Mouse (Mus musculus) natural killer cell, adult 2 months (primary cell): ENCODE measurements around the gene Atp2a2.

Experiments
- DNase-seq, 2 experiments: peaks; one replicate each; pipeline ENCODE4 v3.0.0; 2022; ENCODE audit warnings: low spot score in 2 of 2

Gene Atp2a2

DNA sequence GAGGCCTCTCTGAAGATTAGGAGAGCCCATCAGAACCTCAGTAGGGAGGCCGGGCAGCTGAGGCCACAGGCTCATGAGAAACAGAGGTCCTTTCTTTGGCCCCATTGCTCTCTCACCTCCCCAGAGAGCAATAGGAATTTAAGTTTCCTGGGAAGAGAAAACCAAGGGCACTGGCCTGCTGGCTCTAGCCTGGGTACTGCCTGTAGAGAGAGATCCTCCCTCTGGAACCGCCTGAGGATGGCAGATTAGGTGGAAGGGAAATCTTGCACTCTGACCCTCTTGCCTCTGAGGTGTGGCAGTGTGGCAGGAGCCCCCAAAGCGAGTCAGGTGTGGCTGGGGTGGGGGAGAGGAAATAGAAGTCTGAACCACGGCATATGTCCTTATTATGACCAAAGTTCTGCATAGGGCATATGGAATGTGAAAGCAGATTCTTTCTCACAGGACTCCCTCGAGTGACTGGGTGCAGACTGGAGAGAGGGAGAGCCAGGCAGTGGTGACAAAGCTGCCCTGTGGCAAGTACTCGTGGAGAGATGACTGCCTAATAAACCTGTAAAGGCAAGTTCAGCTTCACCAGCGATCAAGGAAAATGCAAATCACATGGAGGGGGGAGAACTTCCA is 17.1 kb upstream of the Atp2a2 start:
- DNase-seq, result no peak

DNA sequence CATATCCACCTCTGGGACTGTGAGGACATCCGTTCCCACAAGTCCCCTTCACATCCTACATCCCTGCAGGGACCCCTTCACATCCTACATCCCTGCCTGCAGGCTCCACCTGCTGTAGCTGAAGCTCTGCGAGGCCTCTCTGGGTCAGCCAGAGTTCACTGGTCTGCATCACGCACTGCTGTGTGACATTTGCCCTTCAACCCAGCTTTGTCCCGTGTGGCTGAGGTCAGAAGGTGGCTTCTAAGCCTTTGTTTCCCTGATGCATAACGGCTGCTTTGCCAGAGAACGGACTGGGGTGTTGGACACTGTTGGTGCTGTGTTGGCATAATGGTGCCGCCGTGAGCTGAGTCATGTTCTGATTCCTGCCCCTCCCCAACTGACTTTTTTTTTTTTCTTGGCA is 16.2 kb upstream of the Atp2a2 start:
- no peak for DNase-seq

- no peak for DNase-seq
Measured at GRCm38 (mm10) chr5:122516901-122517300, 14.9 kb upstream of the Atp2a2 start.

- no peak for DNase-seq
Measured at GRCm38 (mm10) chr5:122516029-122516730, 14.2 kb upstream of the Atp2a2 start.

DNA sequence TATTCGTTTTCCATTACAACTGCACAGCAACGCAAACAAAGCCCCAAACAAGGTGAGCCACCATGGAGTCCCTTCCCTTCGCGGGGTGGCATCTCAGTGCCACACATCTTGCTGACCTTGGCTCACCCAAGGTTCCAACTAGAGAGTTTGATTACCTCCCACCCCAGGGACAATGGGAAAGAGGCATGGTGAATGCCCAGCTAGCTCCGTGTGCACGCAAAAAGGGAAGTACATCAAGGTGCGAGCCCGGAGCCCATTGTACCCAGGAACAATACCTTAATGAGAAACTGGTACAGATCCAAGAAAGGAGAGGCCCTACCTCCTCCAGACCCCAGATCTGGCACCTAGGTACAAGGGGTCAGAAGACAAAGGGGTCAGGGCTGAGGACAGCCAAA is 12.1 kb upstream of the Atp2a2 start:
- no peak for DNase-seq

- DNase-seq, result no peak
Measured at GRCm38 (mm10) chr5:122513421-122514126, 11.5 kb upstream of the Atp2a2 start.

- DNase-seq, result no peak
Measured at GRCm38 (mm10) chr5:122512011-122512410, 10.0 kb upstream of the Atp2a2 start.

GRCm38 (mm10) chr5:122511405-122511804 is 9.4 kb upstream of the Atp2a2 start:
- DNase-seq, result no peak

DNA sequence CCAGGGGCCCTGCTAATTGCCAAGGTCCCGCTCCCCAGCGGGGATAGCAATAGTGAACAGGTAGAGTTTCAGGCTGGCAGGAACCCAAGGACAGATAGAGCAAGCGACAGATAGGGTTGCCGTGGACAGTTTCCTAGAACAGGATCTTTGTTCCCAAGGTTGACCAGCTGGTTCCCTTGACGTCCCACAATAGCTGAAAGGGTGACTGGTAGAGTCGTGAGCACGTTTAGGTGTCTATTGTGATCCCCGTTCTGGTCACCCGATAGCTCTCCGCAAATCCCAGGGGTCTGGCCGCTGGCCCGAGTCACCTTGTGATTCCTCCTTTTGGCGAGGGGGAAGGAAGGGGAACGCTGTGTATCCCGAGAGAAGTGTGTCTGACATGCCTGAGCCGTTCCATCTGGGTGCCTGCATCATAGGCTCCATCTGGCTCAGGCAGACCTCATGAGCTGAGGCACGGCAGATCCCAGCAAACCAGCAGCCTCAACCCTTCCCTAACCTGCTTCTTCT is 8.7 kb upstream of the Atp2a2 start:
- no peak for DNase-seq

GRCm38 (mm10) chr5:122509608-122510007 is 7.6 kb upstream of the Atp2a2 start:
- DNase-seq, result no peak

DNA sequence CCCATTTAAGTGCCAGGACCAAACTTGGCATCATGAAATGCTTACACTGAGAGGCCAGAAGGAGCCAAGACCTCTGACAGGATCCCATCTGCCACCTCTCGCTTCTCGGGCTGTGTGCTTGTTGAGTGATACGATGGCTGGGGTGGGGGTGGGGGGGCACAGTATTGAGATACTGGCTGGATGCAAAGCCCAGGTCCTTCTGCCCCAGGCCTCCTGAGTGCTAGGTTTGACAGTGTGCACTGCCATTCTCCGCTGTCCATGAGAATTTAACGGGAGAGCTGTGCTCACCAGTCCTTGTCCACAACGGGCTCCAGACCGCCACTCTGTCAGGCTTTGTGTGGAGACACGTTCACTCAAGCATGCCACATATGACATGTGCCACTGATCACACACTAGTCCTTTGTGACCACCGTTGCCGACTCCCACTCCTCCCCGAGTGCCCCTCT is 6.9 kb upstream of the Atp2a2 start:
- DNase-seq, result no peak

GRCm38 (mm10) chr5:122507396-122507795 is 5.4 kb upstream of the Atp2a2 start:
- DNase-seq, result no peak

DNA sequence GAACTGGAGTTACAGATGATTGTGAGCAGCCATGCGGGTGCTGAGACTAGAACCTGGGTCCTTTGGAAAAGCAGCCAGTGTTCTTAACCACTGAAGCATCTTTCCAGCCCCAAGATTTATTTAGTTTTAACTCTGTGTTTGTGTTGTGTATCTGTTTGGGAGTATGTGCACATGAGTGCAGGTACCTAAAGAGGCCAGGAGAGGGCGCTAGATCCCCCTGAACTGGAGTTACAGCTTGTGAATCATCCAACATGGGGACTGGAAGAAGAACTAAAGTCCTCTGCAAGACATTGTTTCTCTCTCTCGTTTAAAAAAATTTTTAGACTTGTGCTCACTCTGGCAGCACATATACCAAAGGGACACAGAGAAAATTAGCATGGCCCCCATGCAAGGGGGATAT is 4.4 kb upstream of the Atp2a2 start:
- no peak for DNase-seq

GRCm38 (mm10) chr5:122505554-122505953 is 3.5 kb upstream of the Atp2a2 start:
- no peak for DNase-seq

DNA sequence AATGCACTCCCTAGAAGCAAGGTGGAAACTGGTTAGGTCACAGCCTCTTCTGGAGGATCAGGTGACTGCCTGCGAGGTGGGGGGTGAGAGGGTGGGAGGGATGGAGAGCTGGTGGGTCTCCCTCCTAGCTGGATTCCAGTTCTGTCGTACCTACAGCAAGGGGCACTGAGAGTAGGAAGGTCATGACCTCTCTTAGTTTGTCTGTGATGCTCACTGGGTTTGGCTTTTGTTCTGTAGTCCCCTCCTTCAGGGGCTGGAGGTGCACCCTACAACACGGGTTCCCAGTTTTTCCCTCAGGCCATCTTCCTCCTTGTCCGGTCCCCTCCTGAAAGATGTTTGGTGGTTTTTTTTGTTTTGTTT is 1.7 kb upstream of the Atp2a2 start:
- no peak for DNase-seq

DNA sequence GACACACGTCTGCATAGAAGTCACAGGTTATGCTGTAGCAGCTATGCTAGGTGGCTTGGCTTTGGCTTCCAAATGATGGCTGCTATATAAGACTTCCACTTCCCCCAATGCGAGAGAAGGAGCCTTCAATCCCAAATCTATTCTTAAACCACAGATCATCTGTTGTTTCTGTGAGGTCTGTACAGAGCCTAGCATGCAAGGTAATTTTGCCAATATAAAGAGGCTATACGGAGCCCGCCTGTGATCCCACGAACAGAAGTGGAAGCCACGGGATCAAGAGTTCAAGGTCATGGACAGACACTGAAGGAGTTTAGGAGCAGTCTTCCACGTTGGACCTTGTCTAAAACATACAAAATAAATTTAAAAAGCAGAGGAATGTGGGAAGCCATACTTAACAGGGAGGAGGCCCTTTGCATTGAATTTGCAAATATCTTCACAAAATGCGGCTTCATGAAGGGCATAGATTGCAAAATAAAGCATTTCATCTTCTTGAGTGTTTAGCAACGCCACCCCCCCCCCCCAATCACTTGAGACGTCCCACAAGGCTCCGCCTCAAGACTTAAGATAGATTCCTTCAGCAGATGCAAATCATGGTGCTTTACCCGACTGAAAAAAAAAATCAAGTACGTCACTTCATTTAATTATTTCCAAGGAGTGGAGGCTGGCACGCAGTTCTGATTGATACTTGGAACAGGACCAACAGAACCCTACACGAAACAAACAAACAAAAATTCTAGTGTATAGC is 1.2 kb upstream of the Atp2a2 start:
- no peak for DNase-seq

DNA sequence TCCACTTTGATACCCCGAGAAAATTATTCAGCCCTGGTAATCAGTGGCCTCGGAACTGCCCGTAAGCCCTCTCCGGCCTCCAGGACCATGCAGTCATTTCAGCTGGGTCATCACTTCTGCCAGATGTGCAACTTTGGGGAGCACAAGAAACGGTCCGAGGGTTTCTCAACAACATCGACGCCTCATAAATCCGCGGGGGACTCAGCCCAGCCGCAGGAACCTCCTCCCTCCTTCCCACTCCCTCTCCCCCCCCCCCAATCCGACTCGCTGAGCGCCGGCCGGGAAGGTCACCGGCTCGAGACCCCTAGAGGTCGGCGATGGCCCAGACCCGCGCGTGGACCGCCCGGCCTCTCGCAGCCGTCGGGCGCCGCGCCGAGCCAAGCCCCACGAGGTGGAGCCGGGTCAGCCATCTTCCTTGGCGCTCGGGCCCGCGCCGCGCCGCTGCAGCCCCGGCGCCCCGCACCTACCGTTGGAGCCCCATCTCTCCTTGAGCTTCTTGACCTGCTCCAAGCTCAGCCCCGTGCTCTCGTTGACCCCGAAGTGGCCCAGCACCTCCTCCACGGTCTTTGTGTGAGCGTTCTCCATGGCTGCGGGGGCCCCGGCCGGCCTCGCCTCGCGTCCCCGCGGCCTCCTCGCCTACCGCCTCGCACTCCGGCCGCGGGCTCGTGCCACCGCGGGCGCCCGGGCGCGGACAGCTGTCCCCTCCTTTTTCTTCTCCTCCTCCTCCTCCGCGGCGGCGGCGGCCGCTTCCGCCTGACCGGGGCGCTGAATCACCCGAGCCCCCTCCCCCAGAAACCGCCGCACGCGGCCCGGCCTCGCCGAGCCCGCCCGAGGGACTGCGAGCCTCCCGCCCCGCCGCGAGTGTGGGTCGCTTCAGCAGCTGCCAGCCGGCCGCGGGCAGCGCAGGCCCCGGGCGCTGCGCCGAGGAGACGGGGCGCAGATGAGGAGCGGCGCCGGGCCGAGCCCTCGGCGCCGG is 636 bp downstream of the Atp2a2 start:
- DNase-seq, result peak; percentile 28 to 48

DNA sequence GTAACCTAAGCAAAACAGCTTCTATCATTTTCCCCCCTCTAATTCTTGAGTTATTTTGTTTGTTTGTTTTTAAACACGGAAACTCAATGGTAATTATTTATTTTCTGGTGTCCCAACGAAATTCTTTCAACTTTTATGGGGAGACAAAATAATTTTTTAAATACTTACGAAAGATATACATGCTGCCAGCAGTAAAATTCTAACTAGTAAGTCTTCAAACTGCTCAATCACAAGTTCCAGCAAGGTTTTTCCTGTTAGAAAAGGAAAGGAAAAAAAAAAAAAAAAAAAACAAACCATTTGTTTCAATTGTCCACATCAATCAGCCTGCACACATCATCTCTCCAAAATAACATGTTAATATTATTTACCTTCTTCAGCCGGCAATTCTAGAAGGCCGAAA is 1.5 kb downstream of the Atp2a2 start:
- DNase-seq, result no peak

DNA sequence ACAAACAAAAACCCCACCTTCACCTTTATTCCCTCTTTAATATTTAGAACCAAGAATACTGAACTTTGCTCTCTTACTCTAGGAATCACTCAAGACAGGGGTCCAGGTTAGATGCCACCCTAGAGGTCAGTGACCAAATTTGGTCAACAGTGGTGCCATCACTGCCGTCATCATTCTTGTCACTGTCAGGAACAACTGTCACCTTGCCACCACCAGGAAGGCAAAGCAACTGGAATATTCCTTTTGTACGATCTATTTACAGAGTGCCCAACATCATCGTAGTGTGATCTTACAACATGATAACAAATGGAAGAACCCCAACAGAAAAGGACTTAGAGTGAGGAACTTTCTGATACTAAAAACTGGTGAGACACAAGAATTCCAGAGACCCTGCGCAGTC is 1.9 kb downstream of the Atp2a2 start:
- DNase-seq, result no peak

- no peak for DNase-seq
Measured at GRCm38 (mm10) chr5:122498046-122498445, 4.0 kb downstream of the Atp2a2 start.

- no peak for DNase-seq
Measured at GRCm38 (mm10) chr5:122496990-122497389, 5.0 kb downstream of the Atp2a2 start.
